15 mouse cellular contexts compared by ENCODE assay signal in genomic region chr14:12099390-12100333, GRCm38 (mm10).
DNase-seq lines count a peak whose midpoint lies in the region; ATAC-seq lines count a peak whose summit lies in the region.
"Had no signal": no experiment of that assay in that cellular context is flagged by ENCODE, and none has a peak within 500 bp of the region (broad histone marks: within the 10 kb centered on the region; RNA-seq: fewer than 3 reads in every experiment).

No protein-coding gene starts in this region.

- H3K4me1 ChIP-seq in heart, embryonic 12.5 days (replicated peaks), result peaks cover 17% of the 10 kb centered on the region
- H3K4me1 ChIP-seq in heart, embryonic 11.5 days (ENCODE audit: control insufficient read depth, insufficient read depth, low read length), result peaks cover 4% of the 10 kb centered on the region; the same call in 1 of the 2 replicates
- H3K4me1 ChIP-seq in midbrain, embryonic 11.5 days (ENCODE audit: control insufficient read depth, insufficient read depth, low read length), result no peaks in the 10 kb centered on the region
- H3K4me1 ChIP-seq in midbrain, embryonic 10.5 days, result peaks cover 13% of the 10 kb centered on the region
- no peaks in the 10 kb centered on the region for H3K4me1 ChIP-seq in intestine, embryonic 15.5 days (replicated peaks)

- H3K9me3 ChIP-seq in heart, embryonic 12.5 days (replicated peaks), result no peaks in the 10 kb centered on the region
- no peaks in the 10 kb centered on the region for H3K9me3 ChIP-seq in heart, embryonic 11.5 days (replicated peaks; ENCODE audit: control insufficient read depth, low read length)
- no peaks in the 10 kb centered on the region for H3K9me3 ChIP-seq in midbrain, embryonic 11.5 days (ENCODE audit: control insufficient read depth, low read length)
- H3K9me3 ChIP-seq in midbrain, embryonic 10.5 days (replicated peaks), result no peaks in the 10 kb centered on the region
- no peaks in the 10 kb centered on the region for H3K9me3 ChIP-seq in intestine, embryonic 15.5 days
- H3K9me3 ChIP-seq: forebrain, embryonic 10.5 days; hindbrain, embryonic 12.5 days had no signal

- no peak overlapping the region for H3K4me3 ChIP-seq in heart, embryonic 12.5 days
- H3K4me3 ChIP-seq in heart, embryonic 11.5 days (ENCODE audit: low read depth, low read length), result no peak overlapping the region
- H3K4me3 ChIP-seq in midbrain, embryonic 11.5 days (ENCODE audit: low read depth, low read length), result no peak overlapping the region
- no peak overlapping the region for H3K4me3 ChIP-seq in midbrain, embryonic 10.5 days
- no peak overlapping the region for H3K4me3 ChIP-seq in intestine, embryonic 15.5 days (replicated peaks)
- H3K4me3 ChIP-seq: forebrain, embryonic 10.5 days; hindbrain, embryonic 12.5 days had no signal

- no peak overlapping the region for H3K4me2 ChIP-seq in heart, embryonic 12.5 days
- H3K4me2 ChIP-seq in heart, embryonic 11.5 days, result no peak overlapping the region
- H3K4me2 ChIP-seq in midbrain, embryonic 11.5 days, result no peak overlapping the region
- no peak overlapping the region for H3K4me2 ChIP-seq in intestine, embryonic 15.5 days (replicated peaks)
- H3K4me2 ChIP-seq: hindbrain, embryonic 12.5 days had no signal

- whole genome bisulfite sequencing in heart, embryonic 12.5 days, result 51% methylated on average over 12 of the region's 12 CpGs
- 57% methylated on average over 12 of the region's 12 CpGs for WGBS in heart, embryonic 11.5 days (ENCODE audit: insufficient replicate concordance)
- WGBS in midbrain, embryonic 11.5 days, result 82% methylated on average over 12 of the region's 12 CpGs
- 83% methylated on average over 12 of the region's 12 CpGs for WGBS in midbrain, embryonic 10.5 days
- WGBS in intestine, embryonic 15.5 days, result 39% methylated on average over 12 of the region's 12 CpGs

- DNase-seq in midbrain, embryonic 11.5 days (ENCODE audit: low spot score, missing footprints), result peak; percentile 64
- no peak for DNase-seq in midbrain, embryonic 10.5 days (ENCODE audit: low spot score)
- DNase-seq in lung, postnatal 36 days, result peak; percentile 53
- DNase-seq in cerebellum, postnatal 25 days, result no peak
- DNase-seq in frontal cortex, postnatal 14 days (ENCODE audit: low spot score in 2 of 2), result no peak
- DNase-seq: adrenal gland, adult 8-10 months; gastrocnemius, postnatal 14 days had no signal

- no peaks in the 10 kb centered on the region for H3K27me3 ChIP-seq in heart, embryonic 12.5 days (replicated peaks)
- no peaks in the 10 kb centered on the region for H3K27me3 ChIP-seq in heart, embryonic 11.5 days (ENCODE audit: control insufficient read depth, insufficient read depth, low read length)
- H3K27me3 ChIP-seq in midbrain, embryonic 11.5 days (ENCODE audit: control insufficient read depth, insufficient read depth, low read length), result no peaks in the 10 kb centered on the region
- H3K27me3 ChIP-seq in midbrain, embryonic 10.5 days (ENCODE audit: low read depth, poor library complexity, severe bottlenecking), result no peaks in the 10 kb centered on the region
- no peaks in the 10 kb centered on the region for H3K27me3 ChIP-seq in intestine, embryonic 15.5 days (replicated peaks)
- H3K27me3 ChIP-seq: hindbrain, embryonic 12.5 days had no signal

- no peak overlapping the region for H3K9ac ChIP-seq in heart, embryonic 12.5 days
- H3K9ac ChIP-seq in heart, embryonic 11.5 days (ENCODE audit: low read depth, low read length), result no peak overlapping the region
- H3K9ac ChIP-seq in midbrain, embryonic 11.5 days (ENCODE audit: low read length), result no peak overlapping the region
- H3K9ac ChIP-seq in intestine, embryonic 15.5 days, result no peak overlapping the region
- H3K9ac ChIP-seq: hindbrain, embryonic 12.5 days; liver, embryonic 14.5 days had no signal

- H3K36me3 ChIP-seq in heart, embryonic 12.5 days, result no peaks in the 10 kb centered on the region
- H3K36me3 ChIP-seq in heart, embryonic 11.5 days (ENCODE audit: control insufficient read depth, insufficient read depth, low read length), result no peaks in the 10 kb centered on the region
- H3K36me3 ChIP-seq in midbrain, embryonic 11.5 days (ENCODE audit: control insufficient read depth, insufficient read depth, low read length), result no peaks in the 10 kb centered on the region
- no peaks in the 10 kb centered on the region for H3K36me3 ChIP-seq in midbrain, embryonic 10.5 days
- no peaks in the 10 kb centered on the region for H3K36me3 ChIP-seq in intestine, embryonic 15.5 days
- H3K36me3 ChIP-seq: forebrain, embryonic 10.5 days; hindbrain, embryonic 12.5 days had no signal

- H3K27ac ChIP-seq in heart, embryonic 12.5 days (ENCODE audit: poor library complexity, severe bottlenecking), result no peak overlapping the region
- no peak overlapping the region for H3K27ac ChIP-seq in heart, embryonic 11.5 days (ENCODE audit: low read depth, low read length)
- no peak overlapping the region for H3K27ac ChIP-seq in midbrain, embryonic 11.5 days (ENCODE audit: low read depth, low read length)
- H3K27ac ChIP-seq in midbrain, embryonic 10.5 days (replicated peaks), result no peak overlapping the region
- H3K27ac ChIP-seq in intestine, embryonic 15.5 days, result no peak overlapping the region
- H3K27ac ChIP-seq: forebrain, embryonic 10.5 days; hindbrain, embryonic 12.5 days; liver, embryonic 14.5 days had no signal

- ATAC-seq in heart, embryonic 12.5 days (ENCODE audit: insufficient number of reproducible peaks, low FRiP score), result 0 out of 2 replicates have a peak, but pooled peaks have one; percentile 25
- ATAC-seq in heart, embryonic 11.5 days (replicated peaks; ENCODE audit: insufficient number of reproducible peaks, low FRiP score, low TSS enrichment), result no peak
- no peak for ATAC-seq in midbrain, embryonic 11.5 days (ENCODE audit: low FRiP score)
- peak; percentile 16; the same call in 1 of the 2 replicates for ATAC-seq in intestine, embryonic 15.5 days
- ATAC-seq: CD4-positive, CD25-positive, alpha-beta regulatory T cell, adult 4 months; midbrain, embryonic 16.5 days had no signal

Comparison
In these comparisons a context has a peak if more than half of its experiments do, and no peak if none do; other contexts are left out.
1. ATAC-seq: peak in heart, embryonic 12.5 days (single experiment) and intestine, embryonic 15.5 days (single experiment); none in heart, embryonic 11.5 days (single experiment) and midbrain, embryonic 11.5 days (single experiment).
2. DNase-seq: peak in midbrain, embryonic 11.5 days (single experiment) and lung, postnatal 36 days (single experiment); none in midbrain, embryonic 10.5 days (single experiment), cerebellum, postnatal 25 days (0 of 2) and frontal cortex, postnatal 14 days (0 of 2).